Comparison of ENCODE assay signal across 8 mouse cellular contexts in genomic region chr12:112875225-112876013, GRCm38 (mm10). TPM values are rescaled to one million over a fixed set of nuclear protein-coding genes. Genes with fewer than 3 reads are reported as not detected.
DNase-seq lines count a peak whose midpoint lies in the region; ATAC-seq and TF ChIP-seq lines count a peak whose summit lies in the region.

No protein-coding gene starts in this region.

- intact Hi-C loops in gastrocnemius, postnatal 36 days (cut with DNase I), result loop anchor here (2.0 to 5.0 kb wide), 3 partner anchors 53 to 112 kb away; partner anchors contain the start of gene Jag2
- intact Hi-C loops in left cerebral cortex, postnatal 25 days (cut with DNase I), result loop anchor here (5.0 kb wide), 2 partner anchors 52 to 82 kb away; partner anchors contain the start of gene Jag2

- H3K27ac ChIP-seq in intestine, postnatal 0 days (ENCODE audit: low read depth, low read length), result no peak overlapping the region
- no peak overlapping the region for H3K27ac ChIP-seq in midbrain, embryonic 10.5 days (replicated peaks)

- peaks cover 18% of the 10 kb centered on the region for H3K27me3 ChIP-seq in intestine, postnatal 0 days (replicated peaks; ENCODE audit: control insufficient read depth, insufficient read depth, low read length)
- peaks cover 100% of the 10 kb centered on the region for H3K27me3 ChIP-seq in midbrain, embryonic 10.5 days (ENCODE audit: low read depth, poor library complexity, severe bottlenecking)

- TF ChIP-seq CTCF in intestine, postnatal 0 days (IDR thresholded peaks at IDR 0.05; ENCODE audit: low read depth), result peak; percentile 96

- H3K9ac ChIP-seq in intestine, postnatal 0 days (ENCODE audit: low read depth, low read length), result no peak overlapping the region

- H3K4me1 ChIP-seq in intestine, postnatal 0 days (replicated peaks; ENCODE audit: control insufficient read depth, insufficient read depth, low read length), result peaks cover 11% of the 10 kb centered on the region; the same call in 1 of the 2 replicates
- H3K4me1 ChIP-seq in midbrain, embryonic 10.5 days, result peaks cover 39% of the 10 kb centered on the region

- peak; percentile 79 for DNase-seq in adrenal gland, adult 8-10 months
- peak; percentile 94 for DNase-seq in embryo, embryonic 11 days
- DNase-seq in gastrocnemius, postnatal 36 days, result peak; percentile 93 to 94
- peak; percentile 83 to 90 for DNase-seq in left cerebral cortex, postnatal 25 days (ENCODE audit: low spot score in 2 of 2)
- peak; percentile 89 for DNase-seq in midbrain, embryonic 10.5 days (ENCODE audit: low spot score)
- peak; percentile 79 for DNase-seq in right cerebral cortex, postnatal 25 days
- DNase-seq in urinary bladder, postnatal 36 days (ENCODE audit: low spot score in 2 of 2), result peak; percentile 89 to 91

- H3K9me3 ChIP-seq in intestine, postnatal 0 days (ENCODE audit: control insufficient read depth), result no peaks in the 10 kb centered on the region
- no peaks in the 10 kb centered on the region for H3K9me3 ChIP-seq in midbrain, embryonic 10.5 days (replicated peaks)

- peak; percentile 17; the same call in 1 of the 2 replicates for ATAC-seq in intestine, postnatal 0 days

- no peak overlapping the region for H3K4me2 ChIP-seq in intestine, postnatal 0 days (replicated peaks; ENCODE audit: low read depth)

- H3K4me3 ChIP-seq in intestine, postnatal 0 days (ENCODE audit: low read depth, low read length), result no peak overlapping the region
- H3K4me3 ChIP-seq in midbrain, embryonic 10.5 days, result no peak overlapping the region

- H3K36me3 ChIP-seq in intestine, postnatal 0 days (ENCODE audit: control insufficient read depth, insufficient read depth), result no peaks in the 10 kb centered on the region
- no peaks in the 10 kb centered on the region for H3K36me3 ChIP-seq in midbrain, embryonic 10.5 days

- WGBS in intestine, postnatal 0 days, result 28% methylated on average over 16 of the region's 16 CpGs
- WGBS in midbrain, embryonic 10.5 days, result 22% methylated on average over 16 of the region's 16 CpGs

RNA-seq across cellular contexts. Expression of gene Gpr132, which starts 7.4 kb away (rescaled TPM):
- total RNA-seq in adrenal gland, adult 8-10 months (2022), result under 1 TPM; 0.42 to 0.80 (median 0.56) TPM
- under 1 TPM; 0.10 to 0.26 TPM for total RNA-seq in gastrocnemius, postnatal 36 days (2021)
- polyA plus RNA-seq in intestine, postnatal 0 days (2015; fragmentation: Nextera tagmentation; extraction: Ambion mirVana), result 0.25 and 0.30 TPM in 2 replicates
- not detected for total RNA-seq in left cerebral cortex, postnatal 25 days (2021)
- polyA plus RNA-seq in midbrain, embryonic 10.5 days (2016; fragmentation: Nextera tagmentation; extraction: Ambion mirVana), result not detected in 2 replicates

RNA-seq across cellular contexts. Expression of gene Cdca4, which starts 46.2 kb away (rescaled TPM):
- 10 to 100 TPM; 11.7 to 14.7 (median 13.6) TPM for total RNA-seq in adrenal gland, adult 8-10 months (2022)
- total RNA-seq in gastrocnemius, postnatal 36 days (2021), result 1 to 10 TPM; 2.1 to 3.0 TPM
- 22.6 and 24.1 TPM in 2 replicates for polyA plus RNA-seq in intestine, postnatal 0 days (2015; fragmentation: Nextera tagmentation; extraction: Ambion mirVana)
- total RNA-seq in left cerebral cortex, postnatal 25 days (2021), result 10 to 100 TPM in 1 of 2 experiments, 1 to 10 TPM in 1; 9.5 to 10.6 TPM
- polyA plus RNA-seq in midbrain, embryonic 10.5 days (2016; fragmentation: Nextera tagmentation; extraction: Ambion mirVana), result 178 and 181 TPM in 2 replicates

RNA-seq across cellular contexts. Expression of gene Jag2, which starts 54.2 kb away (rescaled TPM):
- 10 to 100 TPM in 1 of 4 experiments, 1 to 10 TPM in 3; 3.7 to 10.1 (median 6.6) TPM for total RNA-seq in adrenal gland, adult 8-10 months (2022)
- 10 to 100 TPM; 18.0 to 19.6 TPM for total RNA-seq in gastrocnemius, postnatal 36 days (2021)
- polyA plus RNA-seq in intestine, postnatal 0 days (2015; fragmentation: Nextera tagmentation; extraction: Ambion mirVana), result 1.4 and 1.6 TPM in 2 replicates
- total RNA-seq in left cerebral cortex, postnatal 25 days (2021), result 10 to 100 TPM; 50.1 to 55.1 TPM
- 2.4 and 2.8 TPM in 2 replicates for polyA plus RNA-seq in midbrain, embryonic 10.5 days (2016; fragmentation: Nextera tagmentation; extraction: Ambion mirVana)
